Mouse (Mus musculus) small intestine, adult 2 months (tissue): ENCODE measurements around the gene Slc35a2.
"Not testable (repeated sequence)": the region's sequence is repeated elsewhere in the genome, so short reads cannot be mapped to it uniquely, and the experiment has no call there.

ENCODE experiments used
- CTCF ChIP-seq: fragments of 200-500 bp; IDR thresholded peaks from 2 replicates; pipeline ENCODE4 v1.5.1; 2012; ENCODE audit warnings: low read depth, mild to moderate bottlenecking, control low read depth, inconsistent platforms, low read length, moderate library complexity, mixed read lengths; ENCODE audit not compliant: insufficient replicate concordance, insufficient read length; ENCODE audit errors: extremely low read depth
- POLR2A ChIP-seq: fragments of 200-500 bp; IDR thresholded peaks from 2 replicates; pipeline ENCODE4 v1.6.1; 2012; ENCODE audit warnings: low read depth, mild to moderate bottlenecking, control low read depth, inconsistent platforms, low read length, moderate library complexity

DNA sequence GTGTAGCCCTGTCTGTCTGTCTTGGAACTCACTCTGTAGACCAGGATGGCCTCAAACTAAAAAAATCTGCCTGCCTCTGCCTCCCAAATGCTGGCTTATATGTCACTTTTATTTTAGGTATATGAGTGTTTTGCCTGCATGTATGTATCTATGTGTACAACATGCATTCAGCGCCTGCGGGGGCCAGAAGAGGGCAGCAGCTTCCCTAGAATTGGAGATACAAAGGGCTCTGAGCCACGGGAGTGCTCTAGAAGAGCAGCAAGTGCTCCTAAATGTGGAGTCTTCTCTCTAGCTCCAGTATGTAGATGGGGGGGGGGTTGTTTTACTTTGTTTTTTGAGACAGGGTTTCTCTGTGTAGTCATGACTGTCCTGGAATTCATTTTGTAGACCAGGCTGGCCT, 31.8 kb downstream of the Slc35a2 start:
- TF ChIP-seq CTCF, POLR2A: not testable (repeated sequence)
